Mouse (Mus musculus): ENCODE results near the gene Dpp8. TPM values are rescaled to one million over a fixed set of nuclear protein-coding genes. Genes with fewer than 3 reads are reported as not detected.
A peak's percentile ranks its signal among the peaks of the same experiment; 100 is the strongest.

Gene Dpp8
- polyA plus RNA-seq, 1 experiment from 2014 or later = 34.7 TPM

DNA sequence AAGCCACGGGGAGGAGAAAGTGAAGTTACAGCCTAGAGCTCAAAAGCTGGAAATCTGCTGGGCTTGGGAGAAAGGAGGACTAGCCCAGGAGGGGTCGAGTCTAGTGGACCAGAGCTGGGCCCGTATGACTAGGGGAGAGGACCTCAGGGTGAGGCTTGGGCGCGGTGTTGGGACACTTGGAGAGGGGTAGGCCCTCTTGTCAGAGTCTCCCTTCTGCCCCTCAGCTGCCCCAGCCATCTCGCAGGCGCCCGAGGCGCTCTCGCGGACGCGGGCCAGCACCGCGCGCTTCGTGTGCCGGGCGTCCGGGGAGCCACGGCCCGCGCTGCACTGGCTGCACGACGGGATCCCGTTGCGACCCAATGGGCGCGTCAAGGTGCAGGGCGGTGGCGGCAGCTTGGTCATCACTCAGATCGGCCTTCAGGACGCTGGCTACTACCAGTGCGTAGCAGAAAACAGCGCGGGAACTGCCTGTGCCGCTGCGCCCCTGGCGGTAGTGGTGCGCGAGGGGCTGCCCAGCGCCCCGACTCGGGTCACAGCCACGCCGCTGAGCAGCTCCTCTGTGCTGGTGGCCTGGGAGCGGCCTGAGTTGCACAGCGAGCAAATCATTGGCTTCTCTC lies 91.4 kb downstream of the Dpp8 start:
- Histone ChIP-seq H3K9me3 (ENCODE audit: control insufficient read depth, low read length) (no peaks in the 10 kb centered on the region), H3K4me2 (ENCODE audit: low read depth) (peak overlapping the region; percentile 89), H3K9ac (ENCODE audit: low read length) (peak overlapping the region; percentile 60), H3K36me3 (ENCODE audit: control insufficient read depth, insufficient read depth, low read length) (no peaks in the 10 kb centered on the region), H3K4me1 (ENCODE audit: control insufficient read depth, insufficient read depth, low read length) (peaks cover 7% of the 10 kb centered on the region), H3K27me3 (ENCODE audit: control insufficient read depth, insufficient read depth, low read length) (0 out of 2 replicates have a peak, but pooled peaks cover 6% of the 10 kb centered on the region), H3K27ac (ENCODE audit: low read depth, low read length) (no peak overlapping the region), H3K4me3 (ENCODE audit: low read depth, low read length) (peak overlapping the region; percentile 34)
- DNase-seq (ENCODE audit: low spot score) (peak; percentile 85), ATAC-seq (ENCODE audit: insufficient read depth, low FRiP score, low TSS enrichment) (peak; percentile 35; the same call in 1 of the 2 replicates)
- 2% methylated on average over 44 of the region's 48 CpGs for WGBS

DNA sequence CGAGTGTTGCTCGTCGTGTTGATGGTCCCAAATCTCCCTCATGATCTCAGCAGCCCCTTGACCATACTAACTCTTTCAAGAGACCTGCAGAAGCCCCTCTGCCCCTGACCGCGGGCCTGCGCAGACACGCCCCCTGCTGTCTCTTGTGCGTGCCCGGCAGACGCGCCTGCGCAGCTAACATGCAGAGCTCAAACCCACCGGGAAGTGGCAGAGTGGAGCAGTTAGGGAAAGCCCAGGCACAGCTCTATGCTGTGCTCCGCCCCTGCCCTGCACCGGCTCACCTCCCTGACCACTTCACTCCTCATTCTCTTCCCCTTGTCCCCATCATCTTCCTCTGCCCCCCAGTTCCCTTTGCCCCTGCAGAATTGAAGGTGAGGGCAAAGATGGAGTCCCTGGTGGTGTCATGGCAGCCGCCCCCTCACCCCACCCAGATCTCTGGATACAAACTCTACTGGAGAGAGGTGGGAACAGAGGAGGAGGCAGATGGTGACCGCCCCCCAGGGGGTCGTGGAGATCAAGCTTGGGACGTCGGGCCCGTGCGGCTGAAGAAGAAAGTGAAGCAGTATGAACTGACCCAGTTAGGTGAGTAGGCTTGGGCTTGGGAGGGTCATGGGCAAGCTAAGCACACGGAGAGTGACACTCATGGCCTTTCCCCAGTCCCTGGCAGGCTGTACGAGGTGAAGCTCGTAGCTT lies 96.1 kb downstream of the Dpp8 start:
- Histone ChIP-seq H3K4me1 (ENCODE audit: control insufficient read depth, insufficient read depth, low read length) (peaks cover 7% of the 10 kb centered on the region), H3K9ac (ENCODE audit: low read length) (no peak overlapping the region), H3K27me3 (ENCODE audit: control insufficient read depth, insufficient read depth, low read length) (0 out of 2 replicates have a peak, but pooled peaks cover 3% of the 10 kb centered on the region), H3K9me3 (ENCODE audit: control insufficient read depth, low read length) (no peaks in the 10 kb centered on the region), H3K36me3 (ENCODE audit: control insufficient read depth, insufficient read depth, low read length) (no peaks in the 10 kb centered on the region; the same call in 1 of the 2 replicates), H3K4me2 (ENCODE audit: low read depth) (peak overlapping the region; percentile 33), H3K27ac (ENCODE audit: low read depth, low read length) (no peak overlapping the region), H3K4me3 (ENCODE audit: low read depth, low read length) (no peak overlapping the region)
- ATAC-seq (ENCODE audit: insufficient read depth, low FRiP score, low TSS enrichment) (peak; percentile 65; the same call in 1 of the 2 replicates), DNase-seq (ENCODE audit: low spot score) (peak; percentile 82)
- WGBS = 7% methylated on average over 25 of the region's 25 CpGs

GRCm38 (mm10) chr9:65131717-65132116 lies 99.5 kb downstream of the Dpp8 start:
- DNase-seq (ENCODE audit: low spot score) (no peak), ATAC-seq (ENCODE audit: insufficient read depth, low FRiP score, low TSS enrichment) (no peak)
- peaks cover 6% of the 10 kb centered on the region for H3K4me1 ChIP-seq (ENCODE audit: control insufficient read depth, insufficient read depth, low read length)
- no peak overlapping the region for H3K9ac ChIP-seq (ENCODE audit: low read length)
- no peak overlapping the region for H3K4me3 ChIP-seq (ENCODE audit: low read depth, low read length)
- no peaks in the 10 kb centered on the region for H3K9me3 ChIP-seq (ENCODE audit: control insufficient read depth, low read length)
- H3K4me2 ChIP-seq (ENCODE audit: low read depth) = no peak overlapping the region
- H3K27ac ChIP-seq (ENCODE audit: low read depth, low read length) = no peak overlapping the region
- H3K36me3 ChIP-seq (ENCODE audit: control insufficient read depth, insufficient read depth, low read length) = no peaks in the 10 kb centered on the region; the same call in 1 of the 2 replicates
- 83% methylated on average over 5 of the region's 5 CpGs for WGBS
- no peaks in the 10 kb centered on the region for H3K27me3 ChIP-seq (ENCODE audit: control insufficient read depth, insufficient read depth, low read length)

Other genes with a start within 250 kb of the Dpp8 start
- 10.1 and 10.8 TPM in 2 replicates for gene Dennd4a, start 221.1 kb upstream of the Dpp8 start, polyA plus RNA-seq (2014; fragmentation: Nextera tagmentation; extraction: Ambion mirVana)
- gene Slc24a1, start 80.8 kb upstream of the Dpp8 start, polyA plus RNA-seq (2014; fragmentation: Nextera tagmentation; extraction: Ambion mirVana) = 0.05 TPM in 1 of 2 replicates, not detected in the other
- gene Ints14, start 71.5 kb upstream of the Dpp8 start, polyA plus RNA-seq (2014; fragmentation: Nextera tagmentation; extraction: Ambion mirVana) = 72.4 and 78.9 TPM in 2 replicates
- 105 and 114 TPM in 2 replicates for gene Hacd3, start 10.7 kb upstream of the Dpp8 start, polyA plus RNA-seq (2014; fragmentation: Nextera tagmentation; extraction: Ambion mirVana)
- 12.3 and 14.1 TPM in 2 replicates for gene Igdcc4, start 69.1 kb downstream of the Dpp8 start, polyA plus RNA-seq (2014; fragmentation: Nextera tagmentation; extraction: Ambion mirVana)
- 60.7 and 71.9 TPM in 2 replicates for gene Igdcc3, start 108.8 kb downstream of the Dpp8 start, polyA plus RNA-seq (2014; fragmentation: Nextera tagmentation; extraction: Ambion mirVana)
- gene Parp16, start 162.9 kb downstream of the Dpp8 start, polyA plus RNA-seq (2014; fragmentation: Nextera tagmentation; extraction: Ambion mirVana) = 4.9 and 6.1 TPM in 2 replicates
- 0.12 and 0.29 TPM in 2 replicates for gene Cilp, start 232.8 kb downstream of the Dpp8 start, polyA plus RNA-seq (2014; fragmentation: Nextera tagmentation; extraction: Ambion mirVana)